Mouse (Mus musculus) v-Abl transformed pro-B cells (cell line): Measurements from ENCODE around the gene Tars.

Source experiments
- in situ Hi-C, 2 experiments: fragments of 400-800 bp; cut with MboI; formaldehyde crosslinking; loops; one replicate each; pipeline ENCODE4 v1.15.1; 2025; ENCODE audit not compliant: unreplicated experiment in 2 of 2

Gene Tars

DNA sequence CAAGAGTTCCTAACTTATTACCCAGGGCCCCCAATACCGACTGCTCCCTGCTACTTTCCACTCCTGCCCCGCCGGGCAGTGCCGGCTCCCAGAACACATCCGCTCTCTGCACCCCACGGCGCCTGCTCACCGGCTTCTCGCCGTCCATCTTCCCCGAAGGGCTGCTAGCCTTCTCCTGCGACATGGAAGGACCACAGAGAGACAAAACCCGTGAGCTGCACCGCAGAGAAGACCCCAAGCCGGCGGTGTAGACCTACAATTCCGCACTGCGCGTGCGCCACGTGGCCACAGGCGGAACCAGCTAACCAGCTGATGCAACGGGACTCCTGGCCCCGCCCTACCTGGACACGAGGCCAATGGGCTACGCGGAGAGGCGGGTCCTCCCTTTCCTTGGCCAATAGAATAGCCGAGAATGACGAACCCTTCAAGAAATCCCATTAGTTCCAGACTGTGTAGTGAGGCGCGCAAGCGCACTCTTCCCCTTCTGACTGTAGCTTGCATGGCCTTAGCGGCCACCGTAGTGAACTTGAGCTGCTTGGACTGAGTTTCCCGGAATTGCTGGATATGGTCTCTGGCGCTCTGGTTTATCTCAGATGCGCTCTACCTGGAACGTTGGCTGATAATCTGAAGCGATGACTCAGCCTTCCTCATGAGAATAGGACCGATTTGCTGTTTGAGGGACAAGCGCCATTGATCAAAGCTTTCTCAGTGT lies at the start of gene Tars:
Tars (minus strand) TSS at position 310 of the 712 bp plus-strand sequence.
- in situ Hi-C loops = loop anchor here (10.0 to 25.0 kb wide), 6 partner anchors 685 to 1962 kb away; partner anchors contain the start of gene Capsl (in 1 of the 2)

DNA sequence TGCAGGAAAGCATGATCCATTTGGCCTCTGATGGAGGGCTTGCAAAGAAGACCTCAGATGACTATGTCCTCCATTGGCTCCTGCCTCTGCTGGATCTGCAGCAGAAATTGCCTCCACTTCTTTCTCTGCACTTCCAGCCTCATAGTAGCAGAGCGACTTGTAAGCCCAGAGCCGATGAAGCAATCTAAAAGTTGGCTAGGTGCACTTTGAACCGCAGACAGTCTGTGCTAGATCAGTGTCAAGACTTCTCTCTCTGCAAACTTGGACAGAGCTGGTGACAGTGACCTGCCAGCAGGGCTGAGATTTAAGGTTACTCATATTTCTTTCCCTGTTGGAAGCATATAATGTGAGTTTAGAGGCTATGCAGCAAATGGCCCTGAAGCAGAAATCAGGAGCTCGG lies 37.9 kb upstream of the Tars start:
- in situ Hi-C loops = no loop called here

DNA sequence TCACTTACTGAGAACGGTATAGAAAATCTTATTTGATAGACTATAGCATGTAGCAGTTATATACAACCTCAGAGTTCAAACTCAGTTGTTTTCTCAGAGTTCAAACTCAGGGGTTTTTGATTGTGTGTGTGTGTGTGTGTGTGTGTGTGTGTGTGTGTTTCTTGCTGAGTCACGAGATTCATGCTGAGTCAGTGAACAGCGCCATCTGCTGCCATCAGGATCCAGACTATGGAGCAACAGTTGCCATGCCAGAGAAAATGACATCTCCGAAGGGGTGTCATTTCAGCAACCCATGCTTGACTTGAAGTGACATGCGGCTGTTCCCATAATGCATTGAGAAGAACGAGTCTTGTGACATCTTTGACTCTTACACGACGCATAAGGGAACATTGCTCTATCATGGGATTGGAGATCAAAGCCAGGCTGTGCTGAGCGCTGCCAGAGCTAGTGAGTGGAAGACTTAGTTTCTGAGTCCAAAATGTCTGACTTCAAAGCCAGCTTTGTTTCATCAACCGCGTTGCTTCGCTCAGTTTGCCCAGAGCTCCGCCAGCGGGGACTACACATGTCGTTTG lies 37.3 kb upstream of the Tars start:
- in situ Hi-C loops = no loop called here

- in situ Hi-C loops = no loop called here
These were observed 27.4 kb upstream of the Tars start for GRCm38 (mm10) chr15:11426899-11427298.

DNA sequence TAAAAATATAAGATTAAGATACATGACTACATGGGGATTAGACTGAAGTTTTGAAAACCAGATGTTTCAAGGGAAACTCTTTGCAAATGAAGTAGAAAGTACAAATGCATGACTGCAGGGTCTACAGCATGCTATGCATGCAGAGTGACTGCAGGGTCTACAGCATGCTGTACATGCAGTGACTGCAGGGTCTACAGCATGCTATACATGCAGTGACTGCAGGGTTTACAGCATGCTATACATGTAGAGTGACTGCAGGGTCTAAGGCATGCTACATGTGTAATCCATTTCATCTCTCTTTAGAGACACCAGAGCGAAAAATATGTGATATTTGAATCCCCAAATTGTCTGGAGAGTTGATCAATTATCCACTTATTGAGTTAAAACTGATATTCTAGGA lies 14.0 kb upstream of the Tars start:
- in situ Hi-C loops = loop anchor here (5.0 to 25.0 kb wide), 3 partner anchors 174 to 1374 kb away; no protein-coding TSS in a partner anchor

DNA sequence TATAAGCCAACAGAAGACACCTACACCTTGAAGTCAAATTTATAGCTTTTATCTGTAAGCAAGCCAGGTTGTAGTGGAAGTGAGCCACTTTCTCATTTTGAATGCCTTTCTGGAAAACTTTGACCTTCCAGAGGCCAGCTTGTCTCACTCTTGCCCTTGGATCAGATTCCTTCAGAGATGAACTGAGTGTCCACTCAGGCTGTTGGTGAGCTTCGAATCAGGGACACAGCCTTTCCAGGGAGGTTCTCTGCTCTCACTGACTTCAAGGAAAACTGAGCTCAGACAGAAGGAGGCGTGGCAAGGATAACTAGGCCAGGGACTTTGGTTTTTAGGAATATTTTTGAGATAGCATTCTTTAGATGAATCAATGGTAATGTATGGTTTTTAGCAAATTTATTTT lies 13.1 kb upstream of the Tars start:
- in situ Hi-C loops = loop anchor here (5.0 to 25.0 kb wide), 3 partner anchors 175 to 1375 kb away; no protein-coding TSS in a partner anchor

DNA sequence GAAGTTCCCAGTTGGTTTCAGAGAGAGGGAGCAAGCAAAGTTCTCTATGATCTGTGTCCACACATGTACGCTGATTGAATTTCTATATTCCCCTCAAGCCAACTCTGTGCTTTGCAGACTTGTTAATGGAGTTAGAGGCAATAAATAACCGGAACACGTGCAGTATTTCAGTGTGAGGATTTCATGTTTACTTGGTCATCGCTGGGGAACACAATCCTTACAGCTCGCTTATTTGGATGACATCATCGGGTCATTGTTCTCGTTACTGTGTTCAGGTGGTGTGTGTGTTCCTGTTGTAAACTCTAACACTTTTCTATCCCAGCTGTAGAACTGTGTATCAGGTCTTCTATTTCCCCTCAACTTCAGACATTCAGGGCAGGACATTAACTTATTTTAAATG lies 12.4 kb upstream of the Tars start:
- in situ Hi-C loops = loop anchor here (5.0 to 25.0 kb wide), 3 partner anchors 175 to 1375 kb away; no protein-coding TSS in a partner anchor

GRCm38 (mm10) chr15:11408155-11408826 lies 8.8 kb upstream of the Tars start:
- in situ Hi-C loops = loop anchor here (5.0 to 25.0 kb wide), 7 partner anchors 179 to 1387 kb away; partner anchors contain the start of gene Npr3 (in 1 of the 2)

DNA sequence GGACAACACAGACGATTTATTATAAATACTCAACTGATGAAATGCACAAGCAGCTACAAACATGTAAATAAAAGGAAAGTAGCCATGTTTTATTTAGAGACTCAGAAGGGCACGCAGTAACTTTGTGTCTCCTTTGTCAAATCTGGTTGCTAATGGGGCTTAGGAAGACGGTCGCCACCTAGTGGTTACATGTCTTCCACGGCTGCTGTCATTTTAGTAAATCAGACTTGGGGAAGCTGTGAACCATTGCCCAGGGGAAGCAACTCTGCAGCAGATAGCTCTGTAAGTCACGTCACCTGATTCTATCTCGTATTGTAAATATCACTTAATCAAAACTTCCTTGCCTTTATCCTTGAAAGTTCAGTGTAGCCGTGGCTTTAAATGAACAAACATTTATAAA lies 7.9 kb upstream of the Tars start:
- in situ Hi-C loops = loop anchor here (5.0 to 25.0 kb wide), 7 partner anchors 180 to 1387 kb away; partner anchors contain the start of gene Npr3 (in 1 of the 2)

DNA sequence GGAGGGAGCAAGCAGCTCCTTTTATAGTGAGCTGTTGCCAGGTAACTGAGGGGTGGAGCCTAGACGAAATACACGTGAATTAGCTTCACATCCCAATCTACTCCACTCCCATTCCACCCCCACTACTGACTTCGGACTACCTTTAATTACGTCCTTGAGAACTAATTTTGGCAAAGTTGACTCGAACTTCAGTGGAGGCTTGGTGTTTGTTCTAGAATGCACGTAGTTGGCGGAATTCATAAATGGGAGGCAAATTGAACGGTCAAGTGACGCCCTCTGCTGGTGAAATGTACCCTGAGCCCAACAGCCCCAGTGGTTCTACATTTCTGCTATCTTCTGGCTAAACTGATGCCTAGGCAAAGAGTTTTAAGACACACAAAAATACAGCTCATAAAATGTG lies 7.3 kb upstream of the Tars start:
- in situ Hi-C loops = loop anchor here (5.0 to 25.0 kb wide), 7 partner anchors 181 to 1388 kb away; partner anchors contain the start of gene Npr3 (in 1 of the 2)

- in situ Hi-C loops = loop anchor here (25.0 kb wide), 2 partner anchors 1937 to 1962 kb away; partner anchors contain the start of gene Capsl (in 1 of the 2)
These were observed 652 bp downstream of the Tars start for GRCm38 (mm10) chr15:11398676-11399350.

DNA sequence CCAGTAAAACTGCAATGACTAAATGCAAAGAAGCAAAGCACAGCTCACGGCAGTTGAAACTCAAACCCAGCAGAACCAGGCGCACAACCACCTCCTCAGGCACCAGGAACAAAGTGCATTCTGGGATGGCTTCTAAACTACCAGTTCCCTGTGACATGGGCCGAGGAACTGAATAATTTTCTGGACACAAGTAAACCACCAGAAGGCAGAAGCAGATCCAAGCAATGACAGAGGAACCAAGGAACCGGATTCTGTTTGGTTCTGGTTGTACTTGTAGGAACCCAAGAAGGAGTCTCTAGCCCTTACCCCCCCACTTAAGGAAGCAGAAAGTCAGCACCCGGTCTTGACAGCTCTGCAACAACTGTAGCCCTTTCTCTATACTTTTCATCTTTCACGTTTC lies 3.0 kb downstream of the Tars start:
- in situ Hi-C loops = loop anchor here (25.0 kb wide), 2 partner anchors 1934 to 1959 kb away; partner anchors contain the start of gene Capsl (in 1 of the 2)

GRCm38 (mm10) chr15:11392903-11393302 lies 6.6 kb downstream of the Tars start:
- in situ Hi-C loops = loop anchor here (25.0 kb wide), 2 partner anchors 1931 to 1956 kb away; partner anchors contain the start of gene Capsl (in 1 of the 2)

GRCm38 (mm10) chr15:11383796-11384195 lies 15.7 kb downstream of the Tars start:
- in situ Hi-C loops = loop anchor here (5.0 to 25.0 kb wide), 3 partner anchors 346 to 1946 kb away; partner anchors contain the start of genes Capsl (in 1 of the 2) and Rxfp3 (in 1 of the 2)

DNA sequence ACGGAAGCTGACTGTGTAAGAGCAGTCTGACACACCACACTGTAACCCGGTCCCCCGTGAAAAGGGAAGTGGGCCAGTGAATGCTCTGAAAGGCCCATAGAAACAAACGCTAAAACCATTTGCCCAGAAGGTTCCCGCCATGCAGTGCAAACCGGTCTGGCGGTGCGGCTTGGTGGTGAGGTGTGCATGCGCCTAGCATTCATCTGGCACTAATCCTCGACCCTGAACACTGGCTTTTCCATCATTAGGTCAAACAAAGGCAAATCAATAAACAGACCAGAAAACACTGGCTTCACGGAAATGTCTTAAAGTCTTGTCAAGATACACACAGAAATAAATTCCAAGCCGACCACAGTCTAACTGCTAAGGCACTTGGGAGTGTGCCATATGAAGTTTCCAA lies 16.9 kb downstream of the Tars start:
- in situ Hi-C loops = loop anchor here (5.0 to 25.0 kb wide), 3 partner anchors 345 to 1945 kb away; partner anchors contain the start of genes Capsl (in 1 of the 2) and Rxfp3 (in 1 of the 2)

DNA sequence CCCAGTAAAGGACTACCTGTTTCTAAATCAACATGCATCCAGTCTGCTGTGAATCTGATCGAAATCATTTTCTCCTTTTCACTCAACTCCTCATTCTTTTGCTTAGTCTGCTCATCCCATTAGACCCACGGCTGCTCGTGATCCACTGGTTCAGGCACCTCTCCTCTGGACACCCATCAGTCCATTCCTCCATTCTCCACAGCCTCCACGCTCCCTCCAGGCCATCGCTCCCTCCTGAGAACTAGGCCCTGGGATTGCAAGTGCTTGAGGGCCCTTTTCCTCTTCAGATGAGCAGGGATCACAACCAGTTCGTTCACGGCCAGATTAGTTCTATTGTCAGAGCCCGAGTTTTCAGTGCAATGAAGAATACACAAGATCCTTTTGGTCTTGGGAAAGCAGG lies 18.8 kb downstream of the Tars start:
- in situ Hi-C loops = loop anchor here (5.0 to 25.0 kb wide), 3 partner anchors 343 to 1943 kb away; partner anchors contain the start of genes Capsl (in 1 of the 2) and Rxfp3 (in 1 of the 2)

- in situ Hi-C loops = loop anchor here (5.0 to 25.0 kb wide), 3 partner anchors 343 to 1943 kb away; partner anchors contain the start of genes Capsl (in 1 of the 2) and Rxfp3 (in 1 of the 2)
These were observed 19.4 kb downstream of the Tars start for GRCm38 (mm10) chr15:11380087-11380530.

DNA sequence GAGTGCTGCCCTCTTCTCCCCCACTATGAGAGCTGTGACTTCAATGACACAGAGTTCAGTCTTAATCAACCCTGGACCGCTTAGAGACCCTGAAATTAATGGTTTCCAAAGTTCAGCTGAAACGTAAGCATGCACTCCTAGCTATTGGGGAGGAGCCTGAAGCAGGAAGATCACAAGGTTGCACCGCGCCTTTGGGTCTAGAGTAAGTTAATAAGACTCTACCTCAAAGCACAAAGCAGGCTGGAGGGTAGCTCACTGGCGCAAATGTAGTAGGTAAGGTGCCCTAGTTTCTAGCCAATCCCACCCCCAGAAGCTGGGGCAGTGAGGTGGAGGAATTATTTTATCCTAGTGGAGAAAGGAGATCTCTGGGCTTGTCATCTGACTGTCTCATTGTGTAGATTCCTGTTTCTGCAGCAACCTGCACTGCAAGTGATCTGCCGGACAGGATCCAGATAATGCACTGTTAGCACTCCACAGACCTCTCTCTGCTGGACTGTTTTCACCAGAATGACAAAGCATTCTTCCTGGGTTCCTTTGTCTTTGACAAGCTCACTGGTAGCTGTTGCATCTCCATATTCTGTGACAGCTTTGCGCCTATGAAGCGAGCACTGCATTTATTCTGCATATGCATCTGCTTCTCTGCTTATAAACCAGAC lies 19.9 kb downstream of the Tars start:
- in situ Hi-C loops = loop anchor here (5.0 to 25.0 kb wide), 4 partner anchors 342 to 1942 kb away; partner anchors contain the start of genes Rxfp3 (in 2 of the 2) and Capsl (in 1 of the 2)

GRCm38 (mm10) chr15:11370477-11371085 lies 28.9 kb downstream of the Tars start:
- in situ Hi-C loops = no loop called here
